Mouse (Mus musculus): ENCODE measurements at regions not wholly inside any gene's neighbourhood (a gene's known extent, or its start where the extent isn't known, plus 50 kb on each side); places are given as distances from the start of the nearest gene placed in this dataset.

- Histone ChIP-seq H3K4me2 (no peak overlapping the region), H3K36me3 (ENCODE audit: control insufficient read depth, insufficient read depth, low read length) (no peaks in the 10 kb centered on the region), H3K27ac (ENCODE audit: low read depth, low read length) (no peak overlapping the region), H3K9ac (ENCODE audit: low read depth, low read length) (no peak overlapping the region), H3K4me3 (ENCODE audit: low read depth, low read length) (no peak overlapping the region), H3K9me3 (replicated peaks; ENCODE audit: control insufficient read depth, low read length) (no peaks in the 10 kb centered on the region), H3K4me1 (ENCODE audit: control insufficient read depth, insufficient read depth, low read length) (no peaks in the 10 kb centered on the region), H3K27me3 (ENCODE audit: control insufficient read depth, insufficient read depth, low read length) (no peaks in the 10 kb centered on the region)
- ATAC-seq (replicated peaks; ENCODE audit: insufficient number of reproducible peaks, low FRiP score, low TSS enrichment), result no peak
Observed at GRCm38 (mm10) chr12:9292656-9293055, 262.9 kb downstream of the Ttc32 start.

DNA sequence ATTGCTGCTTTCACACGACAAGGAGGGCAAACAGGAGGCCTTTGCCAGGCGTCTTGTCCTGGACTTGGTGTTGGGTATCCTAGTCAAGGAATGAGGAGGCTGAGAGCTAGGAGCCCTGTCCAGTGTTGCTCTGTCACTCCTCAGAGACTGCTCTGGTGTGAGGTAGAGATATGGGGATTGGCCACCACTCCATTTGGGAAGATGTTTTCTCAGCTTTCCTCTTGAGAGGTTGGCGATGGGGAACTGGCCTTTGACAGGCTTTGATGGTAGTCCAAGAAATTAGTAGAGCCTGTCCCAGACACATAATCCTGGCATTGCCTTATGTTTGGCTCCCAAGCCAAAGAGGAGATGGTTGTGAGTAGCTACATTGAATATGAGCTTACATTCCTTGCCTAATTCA, 265.4 kb downstream of the Ttc32 start:
- no peak overlapping the region for H3K4me2 ChIP-seq
- no peaks in the 10 kb centered on the region for H3K4me1 ChIP-seq (ENCODE audit: control insufficient read depth, insufficient read depth, low read length)
- WGBS (ENCODE audit: insufficient replicate concordance), result 77% methylated on average over 3 of the region's 3 CpGs
- no peaks in the 10 kb centered on the region for H3K9me3 ChIP-seq (replicated peaks; ENCODE audit: control insufficient read depth, low read length)
- H3K4me3 ChIP-seq (ENCODE audit: low read depth, low read length), result no peak overlapping the region
- no peak for ATAC-seq (replicated peaks; ENCODE audit: insufficient number of reproducible peaks, low FRiP score, low TSS enrichment)
- no peak overlapping the region for H3K27ac ChIP-seq (ENCODE audit: low read depth, low read length)
- no peaks in the 10 kb centered on the region for H3K36me3 ChIP-seq (ENCODE audit: control insufficient read depth, insufficient read depth, low read length)
- H3K27me3 ChIP-seq (ENCODE audit: control insufficient read depth, insufficient read depth, low read length), result no peaks in the 10 kb centered on the region
- no peak overlapping the region for H3K9ac ChIP-seq (ENCODE audit: low read depth, low read length)

DNA sequence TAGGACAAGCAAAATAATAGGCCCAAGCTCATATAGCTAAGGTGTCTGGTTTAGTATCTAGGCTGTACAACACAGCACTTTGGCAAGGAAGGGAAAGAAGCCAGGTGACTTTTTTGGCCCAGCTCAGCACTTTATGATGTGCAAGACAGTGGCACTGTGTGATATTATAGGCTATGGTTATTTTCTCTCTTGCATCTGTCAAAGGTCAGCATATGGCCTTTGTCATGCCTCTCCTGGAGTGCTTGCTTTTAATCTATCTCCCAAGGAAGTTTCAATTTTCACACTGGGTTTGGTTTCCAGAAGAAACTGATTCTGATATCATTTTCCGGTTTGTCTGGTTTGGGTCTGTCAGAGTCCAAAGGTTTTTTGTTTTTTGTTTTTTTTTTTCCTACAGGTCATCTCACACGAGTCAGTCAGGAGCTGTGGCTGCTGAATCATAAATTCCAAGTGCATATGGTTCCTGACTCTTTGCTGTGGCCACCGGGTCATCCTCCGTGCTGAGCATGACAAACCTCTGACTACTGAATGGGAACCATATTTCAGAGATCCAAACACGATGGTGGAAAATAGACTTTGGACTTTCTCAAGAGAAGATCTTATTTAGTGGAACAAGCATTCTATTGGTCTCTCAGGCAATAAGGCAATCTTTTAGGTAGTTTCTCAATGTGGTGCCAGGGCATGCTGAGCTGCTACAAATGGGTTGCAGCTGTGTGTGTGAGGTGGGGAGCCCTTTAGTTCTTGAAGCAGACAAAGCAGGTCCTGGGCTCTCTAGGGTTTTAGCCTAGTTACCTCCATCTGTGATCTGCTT, 269.3 kb downstream of the Ttc32 start:
- no peak overlapping the region for H3K9ac ChIP-seq (ENCODE audit: low read depth, low read length)
- H3K27me3 ChIP-seq (ENCODE audit: control insufficient read depth, insufficient read depth, low read length), result no peaks in the 10 kb centered on the region
- no peak overlapping the region for H3K4me3 ChIP-seq (ENCODE audit: low read depth, low read length)
- no peaks in the 10 kb centered on the region for H3K36me3 ChIP-seq (ENCODE audit: control insufficient read depth, insufficient read depth, low read length)
- no peak overlapping the region for H3K4me2 ChIP-seq
- no peaks in the 10 kb centered on the region for H3K4me1 ChIP-seq (ENCODE audit: control insufficient read depth, insufficient read depth, low read length)
- WGBS (ENCODE audit: insufficient replicate concordance), result 58% methylated on average over 5 of the region's 5 CpGs
- no peak for ATAC-seq (replicated peaks; ENCODE audit: insufficient number of reproducible peaks, low FRiP score, low TSS enrichment)
- H3K27ac ChIP-seq (ENCODE audit: low read depth, low read length), result no peak overlapping the region
- H3K9me3 ChIP-seq (replicated peaks; ENCODE audit: control insufficient read depth, low read length), result no peaks in the 10 kb centered on the region

DNA sequence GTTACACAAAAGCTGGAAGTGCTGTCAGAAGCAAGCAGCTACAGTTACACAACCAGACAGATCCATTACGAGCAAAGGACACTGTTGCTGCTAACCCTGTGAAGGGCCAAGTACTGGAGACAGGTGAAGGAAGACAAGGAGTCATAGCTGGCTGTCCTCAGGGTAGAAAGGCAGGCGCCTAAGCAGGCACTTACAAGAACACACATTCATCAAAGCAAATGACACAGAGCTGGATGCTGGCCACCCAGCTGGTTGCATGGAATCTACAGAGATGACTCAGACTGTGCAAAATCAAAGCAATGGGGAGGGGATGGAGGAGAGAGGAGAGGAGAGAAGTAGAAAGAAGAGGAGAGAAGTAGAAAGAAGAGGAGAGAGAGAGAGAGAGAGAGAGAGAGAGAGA, 265.8 kb upstream of the Osr1 start:
- WGBS (ENCODE audit: insufficient replicate concordance), result 67% methylated on average over 2 of the region's 2 CpGs
- Histone ChIP-seq H3K4me3 (ENCODE audit: low read depth, low read length) (no peak overlapping the region), H3K27me3 (ENCODE audit: control insufficient read depth, insufficient read depth, low read length) (no peaks in the 10 kb centered on the region), H3K36me3 (ENCODE audit: control insufficient read depth, insufficient read depth, low read length) (no peaks in the 10 kb centered on the region), H3K4me2 (no peak overlapping the region), H3K27ac (ENCODE audit: low read depth, low read length) (no peak overlapping the region), H3K9me3 (replicated peaks; ENCODE audit: control insufficient read depth, low read length) (no peaks in the 10 kb centered on the region), H3K4me1 (ENCODE audit: control insufficient read depth, insufficient read depth, low read length) (no peaks in the 10 kb centered on the region), H3K9ac (ENCODE audit: low read depth, low read length) (no peak overlapping the region)
- ATAC-seq (replicated peaks; ENCODE audit: insufficient number of reproducible peaks, low FRiP score, low TSS enrichment), result no peak

DNA sequence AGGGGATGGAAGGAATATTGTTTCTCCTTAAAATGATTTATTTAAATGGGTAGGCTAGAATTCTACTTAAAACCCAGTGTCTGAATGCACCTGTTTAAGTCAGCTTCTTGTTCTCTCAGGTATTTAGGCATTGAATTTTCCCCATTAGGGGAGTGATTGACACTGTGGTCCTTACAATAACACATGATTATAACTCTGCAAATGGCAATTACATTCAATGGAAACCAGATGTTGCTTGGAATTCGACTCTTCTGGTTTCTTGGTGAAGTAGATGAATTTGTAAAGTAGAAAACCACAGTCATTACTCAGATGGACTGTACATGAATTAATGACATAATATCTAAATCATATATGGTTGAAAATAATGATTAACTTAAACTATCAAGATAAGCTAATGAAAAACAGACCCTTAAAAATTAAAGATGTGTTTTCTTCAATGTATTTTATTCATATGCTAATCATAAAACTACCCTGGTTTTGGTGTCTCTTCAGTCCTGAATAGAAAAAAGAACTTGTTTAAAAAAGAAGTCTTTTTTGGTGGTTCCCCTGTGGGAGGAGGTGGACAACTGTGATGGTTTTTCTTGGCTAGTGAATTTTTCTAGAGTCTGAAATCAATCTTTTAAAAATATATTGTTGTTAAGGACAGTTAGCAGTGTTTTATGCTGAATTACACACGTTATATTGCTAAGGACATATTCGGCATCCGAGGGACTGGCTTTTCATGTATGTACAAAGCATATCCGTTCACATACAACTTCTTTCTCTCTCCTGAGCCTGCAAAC, 231.8 kb upstream of the Osr1 start:
- WGBS (ENCODE audit: insufficient replicate concordance), result 79% methylated on average over 5 of the region's 5 CpGs
- ATAC-seq (replicated peaks; ENCODE audit: insufficient number of reproducible peaks, low FRiP score, low TSS enrichment), result no peak
- Histone ChIP-seq H3K36me3 (ENCODE audit: control insufficient read depth, insufficient read depth, low read length) (no peaks in the 10 kb centered on the region), H3K4me1 (ENCODE audit: control insufficient read depth, insufficient read depth, low read length) (no peaks in the 10 kb centered on the region), H3K4me2 (no peak overlapping the region), H3K27ac (ENCODE audit: low read depth, low read length) (no peak overlapping the region), H3K9me3 (replicated peaks; ENCODE audit: control insufficient read depth, low read length) (no peaks in the 10 kb centered on the region), H3K9ac (ENCODE audit: low read depth, low read length) (no peak overlapping the region), H3K27me3 (ENCODE audit: control insufficient read depth, insufficient read depth, low read length) (no peaks in the 10 kb centered on the region), H3K4me3 (ENCODE audit: low read depth, low read length) (no peak overlapping the region)

DNA sequence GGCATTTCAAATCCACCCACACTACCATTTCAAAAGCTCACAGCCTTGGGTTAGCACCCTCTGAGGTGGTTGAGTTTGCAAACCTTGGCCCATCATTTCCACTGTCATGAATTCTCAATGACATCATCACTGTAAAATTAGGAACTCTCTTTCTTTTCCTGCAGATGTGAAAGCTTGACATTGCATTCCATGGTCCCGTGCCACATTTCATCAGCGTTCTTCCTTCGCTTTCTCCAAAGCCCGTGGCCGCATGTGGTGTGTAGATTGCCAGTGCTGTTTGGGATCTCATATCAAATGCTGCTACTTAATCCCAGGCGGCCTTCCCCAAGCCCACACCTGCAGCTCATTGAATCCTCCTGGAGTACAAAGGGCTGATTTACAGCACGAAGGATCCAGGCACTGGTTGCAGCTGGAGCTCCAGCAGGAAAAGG, 231.1 kb upstream of the Osr1 start:
- Histone ChIP-seq H3K27ac (ENCODE audit: low read depth, low read length) (no peak overlapping the region), H3K36me3 (ENCODE audit: control insufficient read depth, insufficient read depth, low read length) (no peaks in the 10 kb centered on the region), H3K9me3 (replicated peaks; ENCODE audit: control insufficient read depth, low read length) (no peaks in the 10 kb centered on the region), H3K4me3 (ENCODE audit: low read depth, low read length) (no peak overlapping the region), H3K9ac (ENCODE audit: low read depth, low read length) (no peak overlapping the region), H3K27me3 (ENCODE audit: control insufficient read depth, insufficient read depth, low read length) (no peaks in the 10 kb centered on the region), H3K4me2 (no peak overlapping the region), H3K4me1 (ENCODE audit: control insufficient read depth, insufficient read depth, low read length) (no peaks in the 10 kb centered on the region)
- ATAC-seq (replicated peaks; ENCODE audit: insufficient number of reproducible peaks, low FRiP score, low TSS enrichment), result no peak
- WGBS (ENCODE audit: insufficient replicate concordance), result 54% methylated on average over 7 of the region's 7 CpGs

DNA sequence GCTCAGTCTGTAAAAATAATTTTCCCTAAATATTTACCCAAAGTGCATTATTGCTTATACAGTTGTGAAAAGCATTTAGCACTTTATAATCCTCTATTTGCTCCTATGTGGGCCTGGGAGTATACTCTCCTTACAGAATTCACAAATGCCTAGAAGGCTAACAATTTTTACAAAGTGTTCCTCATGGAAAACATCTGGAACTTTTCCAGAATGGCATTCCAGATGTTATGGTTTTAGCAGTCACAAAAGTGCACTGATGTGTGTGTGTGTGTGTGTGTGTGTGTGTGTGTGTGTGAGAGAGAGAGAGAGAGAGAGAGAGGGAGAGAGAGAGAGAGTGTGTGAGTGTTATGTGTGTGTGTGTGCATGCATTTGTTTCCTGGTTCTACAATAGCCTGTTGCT, 229.1 kb upstream of the Osr1 start:
- Histone ChIP-seq H3K4me1 (ENCODE audit: control insufficient read depth, insufficient read depth, low read length) (no peaks in the 10 kb centered on the region), H3K4me2 (no peak overlapping the region), H3K36me3 (ENCODE audit: control insufficient read depth, insufficient read depth, low read length) (no peaks in the 10 kb centered on the region), H3K27ac (ENCODE audit: low read depth, low read length) (no peak overlapping the region), H3K9me3 (replicated peaks; ENCODE audit: control insufficient read depth, low read length) (no peaks in the 10 kb centered on the region), H3K27me3 (ENCODE audit: control insufficient read depth, insufficient read depth, low read length) (no peaks in the 10 kb centered on the region), H3K9ac (ENCODE audit: low read depth, low read length) (no peak overlapping the region), H3K4me3 (ENCODE audit: low read depth, low read length) (no peak overlapping the region)
- no peak for ATAC-seq (replicated peaks; ENCODE audit: insufficient number of reproducible peaks, low FRiP score, low TSS enrichment)

DNA sequence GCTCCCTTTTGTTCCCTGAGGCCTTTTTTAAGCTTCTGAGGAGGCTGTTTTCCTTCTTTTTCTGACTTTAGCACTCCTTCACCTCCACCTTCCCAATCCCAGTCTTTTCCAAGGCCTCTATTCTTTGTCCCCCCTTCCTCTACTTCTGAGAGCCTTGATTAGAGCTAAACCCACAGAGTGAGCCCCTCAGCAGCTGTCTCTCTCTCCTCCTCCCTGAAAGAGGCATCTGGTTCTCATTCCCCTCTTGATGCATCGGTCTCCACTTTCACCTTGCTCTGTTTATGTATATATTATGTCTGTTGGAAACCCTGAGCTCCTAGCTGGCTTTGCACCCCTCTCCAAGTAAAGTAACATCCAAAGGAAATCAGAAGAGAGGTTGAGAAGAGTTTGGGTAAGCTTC, 224.6 kb upstream of the Osr1 start:
- H3K9ac ChIP-seq (ENCODE audit: low read depth, low read length), result no peak overlapping the region
- H3K4me1 ChIP-seq (ENCODE audit: control insufficient read depth, insufficient read depth, low read length), result no peaks in the 10 kb centered on the region
- no peak overlapping the region for H3K27ac ChIP-seq (ENCODE audit: low read depth, low read length)
- H3K4me2 ChIP-seq, result no peak overlapping the region
- no peaks in the 10 kb centered on the region for H3K36me3 ChIP-seq (ENCODE audit: control insufficient read depth, insufficient read depth, low read length)
- H3K27me3 ChIP-seq (ENCODE audit: control insufficient read depth, insufficient read depth, low read length), result no peaks in the 10 kb centered on the region
- H3K9me3 ChIP-seq (replicated peaks; ENCODE audit: control insufficient read depth, low read length), result no peaks in the 10 kb centered on the region
- WGBS (ENCODE audit: insufficient replicate concordance), result 50% methylated on average over 1 of the region's 1 CpGs
- no peak overlapping the region for H3K4me3 ChIP-seq (ENCODE audit: low read depth, low read length)
- no peak for ATAC-seq (replicated peaks; ENCODE audit: insufficient number of reproducible peaks, low FRiP score, low TSS enrichment)

- Histone ChIP-seq H3K9me3 (replicated peaks; ENCODE audit: control insufficient read depth, low read length) (no peaks in the 10 kb centered on the region), H3K4me1 (ENCODE audit: control insufficient read depth, insufficient read depth, low read length) (no peaks in the 10 kb centered on the region), H3K27ac (ENCODE audit: low read depth, low read length) (no peak overlapping the region), H3K36me3 (ENCODE audit: control insufficient read depth, insufficient read depth, low read length) (no peaks in the 10 kb centered on the region), H3K4me2 (no peak overlapping the region), H3K4me3 (ENCODE audit: low read depth, low read length) (no peak overlapping the region), H3K9ac (ENCODE audit: low read depth, low read length) (no peak overlapping the region), H3K27me3 (ENCODE audit: control insufficient read depth, insufficient read depth, low read length) (no peaks in the 10 kb centered on the region)
- no peak for ATAC-seq (replicated peaks; ENCODE audit: insufficient number of reproducible peaks, low FRiP score, low TSS enrichment)
- WGBS (ENCODE audit: insufficient replicate concordance), result 76% methylated on average over 4 of the region's 4 CpGs
Observed at GRCm38 (mm10) chr12:9355512-9355911, 214.4 kb upstream of the Osr1 start.

Measured in heart, embryonic 11.5 days (tissue).